Mouse (Mus musculus) heart, postnatal 0 days (tissue): ENCODE data around the gene Ccl27a.

Source experiments
- CTCF ChIP-seq: IDR thresholded peaks from 2 replicates; pipeline ENCODE4 v1.5.1; 2016; ENCODE audit warnings: antibody characterized with exemption, control low read depth, low read depth
- EP300 ChIP-seq: IDR thresholded peaks from 2 replicates; pipeline ENCODE4 v1.6.1; 2016; ENCODE audit warnings: antibody characterized with exemption, low read depth

DNA sequence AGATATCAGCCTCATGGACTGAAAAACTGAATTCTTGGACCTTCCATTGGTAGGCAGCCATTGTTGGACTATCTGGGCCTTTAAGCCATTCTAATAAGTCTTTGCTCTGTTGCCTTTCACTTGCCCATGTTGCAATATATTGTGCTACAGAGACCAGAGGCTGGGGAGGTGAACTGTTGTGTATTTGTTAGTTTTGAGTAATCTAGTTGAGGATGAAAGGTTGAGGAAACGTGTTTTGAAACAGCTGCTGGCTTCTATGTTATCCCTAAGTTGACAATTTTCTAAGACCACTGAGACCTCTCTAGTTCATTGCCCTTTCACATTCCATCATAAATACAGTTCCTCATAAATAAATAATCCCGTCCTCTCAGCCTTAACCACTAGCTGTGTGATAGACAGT lies 29.9 kb downstream of the Ccl27a start:
- TF ChIP-seq CTCF (no peak), EP300 (no peak)
